Mouse (Mus musculus): ENCODE measurements around the gene H2-M3.
"Not testable (repeated sequence)": the region's sequence is repeated elsewhere in the genome, so short reads cannot be mapped to it uniquely, and the experiment has no call there.

H2-M3 gene

DNA sequence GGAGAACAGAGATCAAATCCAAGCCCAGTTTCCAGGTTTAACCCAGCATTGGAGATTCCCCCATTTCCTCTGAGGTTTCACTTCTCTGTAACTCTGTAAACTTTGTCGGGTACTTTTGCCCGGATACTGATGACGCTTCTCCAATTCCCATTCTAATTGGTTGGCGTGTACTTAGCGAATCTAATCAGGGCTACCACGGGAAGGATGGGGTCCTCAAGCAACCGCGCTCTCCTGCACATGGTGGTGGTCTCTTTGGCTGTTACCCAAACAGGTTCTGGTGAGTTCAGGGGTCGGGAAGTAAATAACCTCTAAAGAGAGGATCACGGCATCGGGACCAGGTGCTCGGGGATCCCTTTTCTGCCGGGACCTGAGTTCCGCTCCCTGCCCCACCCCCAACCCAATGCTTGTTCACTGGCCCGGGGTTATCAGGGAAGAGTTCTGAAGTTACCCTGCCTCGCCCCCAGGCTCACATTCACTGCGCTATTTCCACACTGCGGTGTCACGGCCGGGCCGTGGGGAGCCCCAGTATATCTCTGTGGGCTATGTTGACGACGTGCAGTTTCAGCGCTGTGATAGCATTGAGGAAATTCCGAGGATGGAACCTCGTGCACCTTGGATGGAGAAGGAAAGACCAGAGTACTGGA is at the start of gene H2-M3:
Gene H2-M3 (plus strand): TSS at position 163 of the 644 bp plus-strand sequence.
- peak; percentile 43 for DNase-seq (ENCODE audit: low read depth, low spot score)

DNA sequence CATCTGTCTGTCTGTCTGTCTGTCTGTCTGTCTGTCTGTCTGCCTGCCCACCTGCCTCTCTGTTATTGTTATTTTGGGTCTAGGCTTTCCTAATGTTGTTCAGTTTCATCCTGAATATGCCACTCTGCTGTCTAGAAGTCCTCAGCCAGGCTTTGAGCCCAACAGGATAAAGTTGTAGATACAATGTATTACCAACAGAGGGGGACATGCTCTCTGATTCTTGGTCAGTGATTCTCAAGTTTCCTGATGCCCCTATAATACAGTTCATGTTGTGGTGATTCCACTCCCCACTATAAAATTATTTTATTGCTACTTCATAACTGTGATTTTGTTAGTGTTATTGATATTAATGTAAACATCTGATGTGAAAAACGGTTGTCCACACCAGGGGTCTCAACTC is 48.1 kb upstream of the H2-M3 start:
- no peak for DNase-seq (ENCODE audit: low read depth, low spot score)

DNA sequence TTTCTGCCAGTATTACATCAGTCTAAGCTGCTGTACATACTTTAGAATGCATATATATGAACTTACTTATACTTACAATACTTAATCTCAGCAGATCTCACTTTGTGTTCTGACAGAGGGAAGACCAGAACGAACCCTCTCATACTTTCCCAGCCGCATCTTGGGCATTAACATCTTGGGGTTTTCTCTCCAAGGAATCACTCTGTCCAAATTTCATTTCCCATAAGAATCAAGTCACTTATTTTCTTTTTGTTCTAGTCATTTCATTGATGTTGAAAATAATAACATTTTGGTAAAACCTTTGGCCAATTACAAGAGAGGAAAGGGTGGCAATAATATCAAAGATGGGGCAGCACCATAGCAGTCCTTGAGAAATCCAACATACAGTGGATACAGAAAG is 32.8 kb upstream of the H2-M3 start, which contains the start of gene Olfr97:
Gene Olfr97 (minus strand): TSS at position 101 of the 400 bp plus-strand sequence.
- not testable (repeated sequence) for DNase-seq (ENCODE audit: low read depth, low spot score)

DNA sequence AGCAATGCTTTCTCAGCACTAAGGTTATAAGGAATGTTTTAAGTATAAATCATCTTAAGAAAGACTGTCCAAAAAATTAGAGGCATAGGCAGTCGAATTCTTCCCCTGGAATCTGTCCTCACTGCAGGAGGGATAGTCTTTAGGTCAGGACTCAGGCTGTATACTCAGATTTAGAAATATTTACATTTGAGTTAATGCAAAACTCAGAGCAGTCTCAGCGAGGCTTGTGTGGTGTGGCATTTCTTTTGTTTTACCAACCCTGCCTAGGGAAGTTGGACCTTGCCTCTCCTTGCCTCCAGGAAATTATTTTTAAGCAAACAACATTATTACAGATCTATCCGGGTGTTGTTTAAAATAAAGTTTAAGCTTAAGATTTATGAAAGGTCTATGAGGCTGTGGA is 27.8 kb upstream of the H2-M3 start:
- DNase-seq (ENCODE audit: low read depth, low spot score), result no peak

DNA sequence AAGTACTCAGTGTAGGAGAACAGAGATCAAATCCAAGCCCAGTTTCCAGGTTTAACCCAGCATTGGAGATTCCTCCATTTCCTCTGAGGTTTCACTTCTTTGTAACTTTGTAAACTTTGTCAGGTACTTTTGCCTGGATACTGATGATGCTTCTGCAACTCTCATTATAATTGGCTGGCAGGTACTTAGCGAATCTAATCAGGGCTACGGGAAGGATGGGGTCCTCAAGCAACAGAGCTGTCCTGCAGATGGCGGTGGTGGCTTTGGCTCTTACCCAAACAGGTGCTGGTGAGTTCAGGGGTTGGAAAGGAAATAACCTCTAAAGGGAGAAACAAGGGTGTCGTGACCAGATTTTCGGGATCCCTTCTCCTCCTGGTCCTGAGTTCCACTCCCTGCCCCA is 23.3 kb upstream of the H2-M3 start:
- DNase-seq (ENCODE audit: low read depth, low spot score), result no peak

DNA sequence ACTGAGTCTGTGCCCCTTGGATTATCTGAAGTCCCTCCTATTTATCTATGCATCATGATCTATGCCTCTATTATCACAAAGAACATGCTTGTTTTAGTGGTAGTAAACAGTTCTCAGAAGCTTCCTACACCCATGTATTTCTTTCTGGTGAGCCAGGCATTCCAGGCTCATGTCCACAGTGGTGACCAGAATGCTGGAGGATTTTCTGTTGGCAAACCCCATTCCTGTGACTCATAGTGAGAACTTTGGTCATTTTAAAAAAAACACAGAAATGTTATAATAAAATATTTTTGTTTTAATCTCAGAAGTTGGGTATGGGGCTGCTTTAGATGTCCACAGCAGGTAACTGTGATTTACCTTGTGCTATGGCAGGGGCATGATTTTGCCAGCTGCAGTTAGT is 20.6 kb upstream of the H2-M3 start:
- no peak for DNase-seq (ENCODE audit: low read depth, low spot score)

DNA sequence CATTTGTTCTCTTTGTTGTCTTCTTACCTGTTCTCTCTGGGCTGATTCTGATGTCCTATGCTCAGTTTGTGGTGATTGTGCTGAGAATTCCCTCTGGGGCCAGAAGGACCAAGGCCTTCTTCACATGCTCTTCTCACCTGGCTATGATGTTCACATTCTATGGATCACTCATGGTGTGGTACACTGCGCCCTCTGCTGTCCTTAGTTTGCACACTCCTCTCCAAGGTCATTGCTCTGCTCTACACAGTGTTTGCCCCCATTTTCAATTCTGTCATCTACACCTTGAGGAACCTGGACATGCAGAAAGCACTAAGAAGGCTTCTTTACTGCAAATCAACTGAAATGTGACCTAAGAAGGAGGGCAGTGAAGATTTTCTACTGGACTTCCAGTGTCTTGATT is 19.5 kb upstream of the H2-M3 start:
- no peak for DNase-seq (ENCODE audit: low read depth, low spot score)

DNA sequence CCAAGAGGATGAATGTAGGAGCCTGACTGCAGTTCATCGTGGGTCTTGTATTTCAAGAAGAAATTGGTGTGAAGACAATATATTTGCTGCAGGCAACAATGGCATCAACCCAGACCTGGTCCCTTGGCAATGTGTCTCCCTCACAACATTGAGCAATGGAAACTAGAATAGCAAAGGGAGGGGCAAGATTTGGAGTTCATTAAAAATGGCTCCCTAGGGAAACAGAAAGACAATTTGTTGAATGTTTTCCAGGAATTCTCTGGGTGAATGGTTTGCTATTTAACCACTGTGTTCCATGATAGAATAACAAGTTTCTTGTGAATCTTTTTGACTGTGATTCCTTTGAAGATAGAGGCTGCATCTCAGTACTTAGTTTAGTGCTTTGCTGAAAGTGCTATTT is 6.4 kb upstream of the H2-M3 start, which contains the start of gene Olfr98:
Gene Olfr98 (minus strand): TSS at position 124 of the 400 bp plus-strand sequence.
- DNase-seq (ENCODE audit: low read depth, low spot score), result no peak

DNA sequence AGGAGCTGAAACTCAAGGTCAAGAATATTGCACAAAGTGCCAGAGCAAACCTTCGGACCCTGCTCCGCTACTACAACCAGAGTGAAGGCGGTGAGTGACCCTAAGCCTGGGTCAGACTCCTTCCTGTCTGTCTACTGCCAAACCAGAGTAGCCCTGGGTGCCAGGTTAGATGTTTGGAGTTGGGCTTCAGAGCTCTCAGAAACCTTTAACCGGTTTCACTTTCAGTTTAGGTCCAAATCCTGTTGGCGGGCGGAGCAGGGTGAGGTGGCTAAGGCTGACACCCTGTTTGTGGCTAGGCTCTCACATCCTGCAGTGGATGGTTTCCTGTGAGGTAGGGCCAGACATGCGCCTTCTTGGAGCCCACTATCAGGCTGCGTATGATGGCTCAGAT is 677 bp downstream of the H2-M3 start:
- DNase-seq (ENCODE audit: low read depth, low spot score), result no peak

DNA sequence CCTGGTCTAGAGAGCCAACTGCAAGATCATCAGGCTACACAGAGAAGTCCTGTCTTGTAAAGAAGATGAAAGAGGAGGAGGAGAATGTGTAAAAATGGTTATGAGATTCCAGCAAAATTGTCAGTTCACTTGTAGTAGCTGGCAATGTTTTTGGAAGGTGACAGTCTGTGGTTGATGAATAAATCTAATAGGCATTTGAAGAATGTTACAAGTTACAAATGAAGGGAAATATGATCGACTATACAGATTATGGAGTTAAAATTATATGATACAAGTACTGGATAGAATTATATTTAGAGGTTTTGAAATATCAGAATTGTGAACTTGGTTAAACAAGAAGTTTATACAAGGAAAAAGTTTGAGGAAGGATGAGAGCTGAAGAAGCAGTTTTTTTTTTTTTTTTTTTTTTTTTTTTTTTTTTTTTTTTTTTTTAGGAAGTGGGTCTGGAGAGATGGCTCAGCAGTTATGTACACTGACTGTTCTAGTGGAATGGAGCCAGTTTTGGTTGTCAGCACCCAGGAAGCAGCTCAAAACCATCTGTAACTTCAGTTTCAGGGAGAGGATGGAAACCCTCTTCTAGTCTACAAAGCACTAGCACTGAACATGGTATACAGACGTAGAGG is 5.7 kb downstream of the H2-M3 start:
- no peak for DNase-seq (ENCODE audit: low read depth, low spot score)

DNA sequence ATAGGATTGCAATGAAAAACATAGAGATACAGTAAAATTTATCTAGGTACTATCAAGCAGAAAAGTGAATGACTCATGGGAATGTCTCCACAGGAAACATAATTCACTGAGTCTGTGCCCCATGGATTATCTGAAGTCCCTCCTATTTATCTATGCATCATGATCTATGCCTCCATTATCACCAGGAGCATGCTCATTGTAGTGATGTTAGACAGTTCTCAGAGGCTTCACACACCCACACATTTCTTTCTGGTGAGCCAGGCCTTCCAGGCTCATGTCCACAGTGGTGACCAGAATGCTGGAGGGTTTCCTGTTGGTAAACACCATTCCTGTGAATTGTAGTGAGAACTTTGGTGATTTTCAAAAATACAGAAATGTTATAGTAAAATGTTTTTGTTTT is 6.6 kb downstream of the H2-M3 start:
- DNase-seq (ENCODE audit: low read depth, low spot score), result no peak

DNA sequence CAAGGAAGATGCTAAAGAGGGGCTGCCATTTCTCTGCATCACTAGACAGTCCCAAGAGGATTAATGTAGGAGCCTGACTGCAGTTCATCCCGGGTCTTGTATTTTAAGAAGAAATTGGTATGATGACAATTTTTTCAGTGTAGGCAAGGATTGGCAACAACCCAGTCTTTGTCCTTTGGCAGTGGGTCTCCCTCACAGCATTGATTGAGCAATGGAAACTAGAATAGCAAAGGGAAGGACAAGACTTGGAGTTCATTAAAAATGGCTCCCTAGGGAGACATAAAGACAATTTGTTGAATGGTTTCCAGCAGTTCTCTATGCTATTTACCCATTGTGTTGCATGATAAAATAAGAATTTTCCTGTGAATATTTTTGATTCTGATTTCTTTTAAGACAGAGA is 10.3 kb downstream of the H2-M3 start:
- DNase-seq (ENCODE audit: low read depth, low spot score), result no peak

DNA sequence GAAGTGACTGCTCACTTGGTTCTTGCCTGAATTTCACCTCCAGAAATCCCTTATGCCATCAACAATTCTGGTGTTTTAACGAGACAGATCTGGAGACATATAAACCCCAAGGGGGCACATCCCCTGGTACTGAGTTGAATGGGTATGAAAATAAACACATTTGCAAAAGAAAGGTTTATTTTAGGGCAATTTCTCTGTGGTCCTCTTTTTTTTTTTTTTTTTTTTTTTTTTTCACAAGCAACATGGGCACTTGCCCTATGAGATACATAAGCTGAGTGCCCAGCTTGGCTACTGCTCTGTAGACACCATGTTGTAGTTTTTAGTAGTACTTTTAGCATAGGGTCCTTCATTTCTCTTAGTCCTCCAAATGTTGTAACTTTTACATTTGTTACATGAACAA is 13.3 kb downstream of the H2-M3 start, which contains the start of gene Olfr99:
Gene Olfr99 (minus strand): TSS at position 101 of the 400 bp plus-strand sequence.
- DNase-seq (ENCODE audit: low read depth, low spot score), result no peak

DNA sequence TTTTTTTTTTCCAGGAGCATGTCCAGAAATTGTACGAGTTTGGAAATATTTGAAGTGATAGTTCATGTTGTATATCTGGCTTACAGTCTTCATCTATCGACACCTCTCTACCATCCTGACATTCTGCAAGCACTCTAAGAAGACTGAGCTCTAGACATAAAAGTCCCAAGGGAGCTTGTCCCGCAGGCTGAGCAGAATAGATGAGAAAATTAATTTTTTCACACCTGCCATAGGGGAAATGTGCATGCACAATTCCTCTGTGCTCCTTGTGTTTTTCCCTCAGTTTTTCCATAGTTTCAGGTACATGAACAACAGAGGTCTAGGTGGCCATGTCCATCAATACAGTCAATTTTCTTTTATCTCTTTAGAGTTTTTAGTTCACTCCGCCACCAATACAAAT is 34.2 kb downstream of the H2-M3 start, which contains the start of gene Olfr101:
Gene Olfr101 (minus strand): TSS at position 101 of the 400 bp plus-strand sequence.
- no peak for DNase-seq (ENCODE audit: low read depth, low spot score)

DNA sequence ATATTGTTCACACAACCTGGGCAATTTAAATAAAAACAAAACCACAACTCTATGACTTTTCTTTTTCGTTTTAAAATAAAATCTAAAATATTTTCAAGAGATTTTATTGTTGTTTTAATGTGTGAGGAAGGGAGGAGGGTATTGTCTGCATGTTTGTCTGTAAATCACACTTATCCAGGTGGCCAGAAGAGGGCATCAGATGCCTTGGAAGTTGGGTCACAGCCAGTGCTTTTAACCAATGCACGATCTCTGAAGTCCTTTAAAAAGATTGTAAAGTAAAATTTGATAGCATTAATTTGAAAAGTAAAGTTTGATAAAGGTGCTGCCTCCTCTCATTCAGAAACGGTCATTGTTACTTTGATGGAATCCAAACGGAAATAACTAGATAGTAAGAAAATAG is 38.5 kb downstream of the H2-M3 start:
- DNase-seq (ENCODE audit: low read depth, low spot score), result no peak

DNA sequence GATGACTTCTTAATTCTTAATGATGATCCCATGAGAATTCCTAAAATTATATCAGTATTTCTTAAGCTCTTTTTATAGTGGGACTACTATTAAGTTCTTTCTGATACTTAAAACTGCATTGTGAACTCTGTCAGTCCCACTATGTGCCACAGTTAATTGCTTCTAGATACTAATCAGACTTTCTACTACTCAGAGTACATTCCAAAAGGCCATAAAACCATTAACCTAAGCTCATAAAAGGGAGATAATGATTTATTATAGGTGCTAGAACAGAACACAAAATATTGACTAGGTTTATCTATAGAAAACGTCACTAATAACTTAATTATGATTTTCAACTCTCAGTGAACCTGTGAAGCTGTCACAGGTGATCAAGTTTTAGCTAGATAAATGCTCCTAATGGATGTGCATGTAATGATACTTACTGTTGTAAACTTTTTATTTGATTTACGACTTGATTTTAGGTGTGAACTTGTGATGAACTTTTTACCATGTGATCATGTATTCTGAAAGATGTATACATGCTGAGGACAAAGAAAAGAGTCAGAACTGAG is 40.2 kb downstream of the H2-M3 start:
- DNase-seq (ENCODE audit: low read depth, low spot score), result no peak

DNA sequence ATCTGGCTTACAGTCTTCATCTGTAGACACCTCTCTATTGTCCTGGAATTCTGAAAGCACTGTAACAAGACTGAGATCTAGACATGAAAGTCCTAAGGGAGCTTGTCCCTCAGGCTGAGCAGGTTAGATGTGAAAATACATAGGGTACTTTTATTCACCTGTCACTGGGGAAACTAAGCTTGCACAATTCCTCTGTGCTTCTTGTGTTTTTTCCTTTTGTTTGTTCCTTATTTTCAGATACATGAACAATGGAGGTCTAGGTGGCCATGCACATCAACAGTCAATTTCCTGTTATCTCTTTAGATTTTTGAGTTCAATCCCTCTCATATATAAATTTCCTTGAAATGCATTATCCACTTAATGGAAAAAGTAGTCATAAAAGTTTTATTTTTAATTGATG is 46.9 kb downstream of the H2-M3 start, which contains the start of gene Olfr102:
Gene Olfr102 (minus strand): TSS at position 101 of the 400 bp plus-strand sequence.
- no peak for DNase-seq (ENCODE audit: low read depth, low spot score)
